Mouse (Mus musculus) MEL (cell line): ENCODE data around the gene Celf2. TPM values are rescaled to one million over a fixed set of nuclear protein-coding genes. Genes with fewer than 3 reads are reported as not detected.

Experiments used
- DNase-seq: peaks from one replicate; pipeline ENCODE4 v3.0.0; 2011; ENCODE audit warnings: low read depth, low spot score
- H3K27ac ChIP-seq: 2 replicates; pipeline ENCODE4 v1.5.1; 2012; ENCODE audit warnings: low read depth, mild to moderate bottlenecking, control low read depth, low read length, moderate library complexity; ENCODE audit not compliant: control insufficient read depth
- H3K27me3 ChIP-seq, 2 experiments: fragments of 150-350 bp in 1 of 2; sonication (generic) in 1 of 2; 2 replicates each; pipeline ENCODE4 v1.6.1; 2012; ENCODE audit warnings: low read length in 2 of 2, mild to moderate bottlenecking in 2 of 2, improper control_type of control experiment in 1 of 2, moderate library complexity in 1 of 2; ENCODE audit not compliant: insufficient read depth in 2 of 2, control insufficient read depth in 1 of 2
- H3K36me3 ChIP-seq, 2 experiments: 2 replicates each; pipeline ENCODE4 v1.6.1; 2012 to 2014; ENCODE audit warnings: low read length in 2 of 2, improper control_type of control experiment in 1 of 2, inconsistent platforms in 1 of 2, mild to moderate bottlenecking in 1 of 2; ENCODE audit not compliant: insufficient read depth in 2 of 2, control insufficient read depth in 1 of 2
- H3K4me1 ChIP-seq, 2 experiments: fragments of 150-350 bp in 1 of 2; sonication (generic) in 1 of 2; 2 replicates each; pipeline ENCODE4 v1.6.1; 2012; ENCODE audit warnings: low read length in 2 of 2, improper control_type of control experiment in 1 of 2, mild to moderate bottlenecking in 1 of 2; ENCODE audit not compliant: insufficient read depth in 2 of 2, control insufficient read depth in 1 of 2
- H3K4me3 ChIP-seq, 2 experiments: fragments of 150-350 bp in 1 of 2; sonication (generic) in 1 of 2; 2 replicates each; pipeline ENCODE4 v1.5.1; 2012; ENCODE audit warnings: low read depth in 2 of 2, low read length in 2 of 2, mild to moderate bottlenecking in 2 of 2, moderate library complexity in 2 of 2, control low read depth in 1 of 2, improper control_type of control experiment in 1 of 2; ENCODE audit not compliant: control insufficient read depth in 1 of 2, insufficient read depth in 1 of 2
- H3K79me2 ChIP-seq: 2 replicates; pipeline ENCODE4 v1.6.1; 2012; ENCODE audit warnings: mild to moderate bottlenecking, low read length, moderate library complexity; ENCODE audit not compliant: control insufficient read depth, poor library complexity, insufficient read depth
- H3K9ac ChIP-seq: 2 replicates; pipeline ENCODE4 v1.6.1; 2012; ENCODE audit warnings: low read depth, mild to moderate bottlenecking, control low read depth, low read length, moderate library complexity; ENCODE audit not compliant: control insufficient read depth, poor library complexity, severe bottlenecking
- H3K9me3 ChIP-seq: fragments of 150-350 bp; sonication (generic); replicated peaks from 2 replicates; pipeline ENCODE4 v1.6.1; 2012; ENCODE audit warnings: mild to moderate bottlenecking, low read length, improper control_type of control experiment, moderate library complexity; ENCODE audit not compliant: insufficient read depth
- EP300 ChIP-seq, 2 experiments: IDR thresholded peaks; 2 replicates each; pipeline ENCODE4 v1.6.1; 2011; ENCODE audit warnings: improper control_type of control experiment in 2 of 2, low read length in 2 of 2, low read depth in 1 of 2, mild to moderate bottlenecking in 1 of 2
- ETS1 ChIP-seq: IDR thresholded peaks from 2 replicates; pipeline ENCODE4 v1.6.1; 2012; ENCODE audit warnings: low read depth, mild to moderate bottlenecking, inconsistent platforms, low read length, improper control_type of control experiment, moderate library complexity
- HCFC1 ChIP-seq: IDR thresholded peaks from 2 replicates; pipeline ENCODE4 v1.6.1; 2012; ENCODE audit warnings: low read depth, mild to moderate bottlenecking, inconsistent platforms, low read length, improper control_type of control experiment, moderate library complexity
- KAT2A ChIP-seq: conservative IDR thresholded peaks from 2 replicates; pipeline ENCODE4 v1.6.1; 2012; ENCODE audit warnings: low read depth, low read length, improper control_type of control experiment, inconsistent platforms
- MAZ ChIP-seq: IDR thresholded peaks from 2 replicates; pipeline ENCODE4 v1.6.1; 2012; ENCODE audit warnings: low read depth, mild to moderate bottlenecking, inconsistent platforms, low read length, improper control_type of control experiment
- MXI1 ChIP-seq: IDR thresholded peaks from 2 replicates; pipeline ENCODE4 v1.6.1; 2011; ENCODE audit warnings: mild to moderate bottlenecking, low read depth, low read length, improper control_type of control experiment
- NELFE ChIP-seq: IDR thresholded peaks from 2 replicates; pipeline ENCODE4 v1.6.1; 2011; ENCODE audit warnings: low read depth, low read length, improper control_type of control experiment
- POLR2A ChIP-seq, 2 experiments: IDR thresholded peaks; 2 replicates each; pipeline ENCODE4 v1.6.1; 2011 to 2012; ENCODE audit warnings: low read length in 2 of 2, mild to moderate bottlenecking in 2 of 2, control low read depth in 1 of 2, improper control_type of control experiment in 1 of 2, low read depth in 1 of 2, moderate library complexity in 1 of 2; ENCODE audit not compliant: control insufficient read depth in 1 of 2, insufficient read depth in 1 of 2, poor library complexity in 1 of 2
- POLR2AphosphoS2 ChIP-seq: IDR thresholded peaks from 2 replicates; pipeline ENCODE4 v1.6.1; 2011; ENCODE audit warnings: low read length, improper control_type of control experiment
- RAD21 ChIP-seq: IDR thresholded peaks from 2 replicates; pipeline ENCODE4 v1.6.1; 2011; ENCODE audit warnings: mild to moderate bottlenecking, low read depth, low read length, improper control_type of control experiment
- TAL1 ChIP-seq: IDR thresholded peaks from 2 replicates; pipeline ENCODE4 v1.6.1; 2012; ENCODE audit warnings: mild to moderate bottlenecking, inconsistent platforms, low read length, moderate library complexity, mixed read lengths
- USF1 ChIP-seq: IDR thresholded peaks from 2 replicates; pipeline ENCODE4 v1.6.1; 2014; ENCODE audit warnings: low read depth, mild to moderate bottlenecking, inconsistent platforms, low read length, improper control_type of control experiment, moderate library complexity
- polyA plus RNA-seq, 2 experiments: library from polyadenylated mRNA; stranded (reverse) in 1 of 2; unstranded in 1 of 2; fragments of >175 nt in 1 of 2; fragments of >200 nt in 1 of 2; gene quantifications; 2 replicates each; pipeline versions ENCODE4 v1.2.1 to v1.2.4; 2012; ENCODE audit warnings: low replicate concordance in 2 of 2, low read depth in 1 of 2; ENCODE audit not compliant: insufficient read length in 2 of 2, insufficient read depth in 1 of 2, missing spikeins in 1 of 2
- total RNA-seq: library from RNA; depleted of rRNA; stranded (reverse); fragments of 300-350 nt; gene quantifications from 2 replicates; pipeline ENCODE4 v1.2.3, GENCODE M21; 2012

The Celf2 gene
- total and polyA plus RNA-seq, 3 experiments: 8.9 to 16.7 TPM; not detected in 1

GRCm38 (mm10) chr2:6585069-6585754, 924.2 kb downstream of the Celf2 start:
- Histone ChIP-seq H3K36me3 (no peaks in the 10 kb centered on the region; a peak in 1 of 4 replicates), H3K27ac (no peak overlapping the region), H3K9me3 (no peaks in the 10 kb centered on the region), H3K9ac (no peak overlapping the region), H3K4me1 (no peaks in the 10 kb centered on the region), H3K79me2 (no peaks in the 10 kb centered on the region), H3K4me3 (no peak overlapping the region), H3K27me3 (no peaks in the 10 kb centered on the region)
- no peak for TF ChIP-seq NELFE
- TF ChIP-seq TAL1: no peak
- TF ChIP-seq POLR2A (IDR thresholded peaks at IDR 0.05; ENCODE audit: control insufficient read depth in 1 of 2, insufficient read depth in 1 of 2, low read depth in 1 of 2, low read length in 2 of 2, poor library complexity in 1 of 2): no peak
- no peak for TF ChIP-seq KAT2A
- no peak for TF ChIP-seq POLR2AphosphoS2
- no peak for TF ChIP-seq MXI1
- TF ChIP-seq RAD21: no peak
- DNase-seq: no peak

GRCm38 (mm10) chr2:6582711-6583110, 926.7 kb downstream of the Celf2 start:
- no peak overlapping the region for H3K9ac ChIP-seq
- H3K9me3 ChIP-seq: no peaks in the 10 kb centered on the region
- H3K4me1 ChIP-seq: no peaks in the 10 kb centered on the region
- no peaks in the 10 kb centered on the region for H3K27me3 ChIP-seq
- H3K4me3 ChIP-seq: no peak overlapping the region
- no peak for TF ChIP-seq ETS1
- TF ChIP-seq EP300 (IDR thresholded peaks at IDR 0.05; ENCODE audit: low read depth in 1 of 2, low read length in 2 of 2): 0 out of 4 replicates have a peak, but pooled peaks of 1 of the 2 experiments have one; percentile 17
- no peak for TF ChIP-seq HCFC1
- TF ChIP-seq USF1: no peak
- no peaks in the 10 kb centered on the region for H3K79me2 ChIP-seq
- H3K36me3 ChIP-seq: no peaks in the 10 kb centered on the region; a peak in 1 of 4 replicates
- peak; percentile 32 for DNase-seq
- H3K27ac ChIP-seq: no peak overlapping the region

GRCm38 (mm10) chr2:6580066-6580465, 929.3 kb downstream of the Celf2 start:
- Histone ChIP-seq H3K9ac (no peak overlapping the region), H3K9me3 (no peaks in the 10 kb centered on the region), H3K4me3 (no peak overlapping the region), H3K36me3 (no peaks in the 10 kb centered on the region; a peak in 1 of 4 replicates), H3K27ac (no peak overlapping the region), H3K4me1 (no peaks in the 10 kb centered on the region), H3K27me3 (no peaks in the 10 kb centered on the region), H3K79me2 (no peaks in the 10 kb centered on the region)
- no peak for DNase-seq
- no peak for TF ChIP-seq POLR2AphosphoS2
- TF ChIP-seq TAL1: no peak
- no peak for TF ChIP-seq MAZ
